Mouse (Mus musculus) cortical plate, adult 2 months (tissue): ENCODE measurements around the gene Carmil1.

ENCODE experiments used
- CTCF ChIP-seq: fragments of 200-500 bp; IDR thresholded peaks from 2 replicates; pipeline ENCODE4 v1.5.1; 2011; ENCODE audit warnings: mild to moderate bottlenecking, control low read depth, low read length; ENCODE audit not compliant: insufficient read depth; ENCODE audit errors: extremely low read depth
- POLR2A ChIP-seq: fragments of 200-500 bp; IDR thresholded peaks from 2 replicates; pipeline ENCODE4 v1.6.1; 2011; ENCODE audit warnings: mild to moderate bottlenecking, low read length, control low read depth; ENCODE audit not compliant: insufficient read depth; ENCODE audit errors: extremely low read depth

GRCm38 (mm10) chr13:24185641-24186040, 95.0 kb downstream of the Carmil1 start:
- no peak for TF ChIP-seq CTCF
- no peak for TF ChIP-seq POLR2A
